ENCODE assay signal across 15 mouse cellular contexts in genomic region chr11:85520236-85520635, GRCm38 (mm10).
DNase-seq lines count a peak whose midpoint lies in the region; ATAC-seq and TF ChIP-seq lines count a peak whose summit lies in the region.
"Had no signal": no experiment of that assay in that cellular context is flagged by ENCODE, and none has a peak within 500 bp of the region (broad histone marks: within the 10 kb centered on the region; RNA-seq: fewer than 3 reads in every experiment).

No protein-coding gene starts in this region.

- DNase-seq in heart, adult 11 months: peak; percentile 96
- DNase-seq in heart, adult 8-10 months (ENCODE audit: low spot score): no peak
- DNase-seq in kidney, postnatal 0 days (ENCODE audit: low spot score): no peak
- peak; percentile 53 for DNase-seq in lung, postnatal 0 days (ENCODE audit: low spot score)
- no peak for DNase-seq in lung, postnatal 14 days
- DNase-seq in stomach, postnatal 0 days (ENCODE audit: low spot score): no peak
- DNase-seq in left cerebral cortex, adult 11 months (ENCODE audit: low spot score): no peak
- DNase-seq: cerebellum, adult 8-10 months; right cerebral cortex, postnatal 4 days had no signal

- peak; percentile 56 for TF ChIP-seq CTCF in kidney, postnatal 0 days (IDR thresholded peaks at IDR 0.05; ENCODE audit: low read depth)
- TF ChIP-seq CTCF in lung, postnatal 0 days (IDR thresholded peaks at IDR 0.05): peak; percentile 54
- peak; percentile 44; the same call in 1 of the 2 replicates for TF ChIP-seq CTCF in stomach, postnatal 0 days (IDR thresholded peaks at IDR 0.05; ENCODE audit: low read depth)

- H3K36me3 ChIP-seq in kidney, postnatal 0 days (ENCODE audit: insufficient read depth, low read length): no peaks in the 10 kb centered on the region
- no peaks in the 10 kb centered on the region for H3K36me3 ChIP-seq in kidney, embryonic 15.5 days
- no peaks in the 10 kb centered on the region for H3K36me3 ChIP-seq in lung, postnatal 0 days (ENCODE audit: insufficient read depth, low read length)
- no peaks in the 10 kb centered on the region for H3K36me3 ChIP-seq in stomach, postnatal 0 days (ENCODE audit: control insufficient read depth, insufficient read depth, low read length)
- H3K36me3 ChIP-seq: heart, embryonic 15.5 days; hindbrain, embryonic 13.5 days; neural tube, embryonic 13.5 days had no signal

- ATAC-seq in kidney, postnatal 0 days (replicated peaks; ENCODE audit: low FRiP score, low read depth): no peak
- ATAC-seq in kidney, embryonic 15.5 days (replicated peaks; ENCODE audit: low FRiP score): no peak
- no peak for ATAC-seq in lung, postnatal 0 days
- no peak for ATAC-seq in stomach, postnatal 0 days (ENCODE audit: low FRiP score, low TSS enrichment)
- ATAC-seq: forebrain, embryonic 14.5 days had no signal

- H3K27ac ChIP-seq in kidney, postnatal 0 days: no peak overlapping the region
- H3K27ac ChIP-seq in kidney, embryonic 15.5 days: no peak overlapping the region
- H3K27ac ChIP-seq in lung, postnatal 0 days (ENCODE audit: low read length): no peak overlapping the region
- no peak overlapping the region for H3K27ac ChIP-seq in stomach, postnatal 0 days (replicated peaks)
- H3K27ac ChIP-seq: heart, embryonic 15.5 days; hindbrain, embryonic 13.5 days; liver, embryonic 14.5 days; neural tube, embryonic 13.5 days had no signal

- H3K4me1 ChIP-seq in kidney, postnatal 0 days (replicated peaks; ENCODE audit: insufficient read depth, low read length): peaks cover 13% of the 10 kb centered on the region
- peaks cover 30% of the 10 kb centered on the region for H3K4me1 ChIP-seq in kidney, embryonic 15.5 days
- H3K4me1 ChIP-seq in lung, postnatal 0 days (ENCODE audit: insufficient read depth, low read depth, low read length): peaks cover 11% of the 10 kb centered on the region
- H3K4me1 ChIP-seq in stomach, postnatal 0 days (replicated peaks; ENCODE audit: control insufficient read depth, insufficient read depth): no peaks in the 10 kb centered on the region

- no peak overlapping the region for H3K4me2 ChIP-seq in kidney, postnatal 0 days (ENCODE audit: low read length)
- H3K4me2 ChIP-seq in kidney, embryonic 15.5 days: no peak overlapping the region
- no peak overlapping the region for H3K4me2 ChIP-seq in lung, postnatal 0 days (replicated peaks; ENCODE audit: low read depth, low read length)
- no peak overlapping the region for H3K4me2 ChIP-seq in stomach, postnatal 0 days (replicated peaks; ENCODE audit: low read depth)
- H3K4me2 ChIP-seq: heart, embryonic 15.5 days; hindbrain, embryonic 13.5 days; neural tube, embryonic 13.5 days had no signal

- no peak overlapping the region for H3K9ac ChIP-seq in kidney, postnatal 0 days (ENCODE audit: low read depth, low read length)
- H3K9ac ChIP-seq in kidney, embryonic 15.5 days: no peak overlapping the region
- no peak overlapping the region for H3K9ac ChIP-seq in lung, postnatal 0 days (replicated peaks; ENCODE audit: low read depth)
- no peak overlapping the region for H3K9ac ChIP-seq in stomach, postnatal 0 days (ENCODE audit: low read length)
- H3K9ac ChIP-seq: heart, embryonic 15.5 days; hindbrain, embryonic 13.5 days; liver, embryonic 14.5 days; neural tube, embryonic 13.5 days had no signal

- no peak overlapping the region for H3K4me3 ChIP-seq in kidney, postnatal 0 days (replicated peaks; ENCODE audit: low read depth, low read length)
- H3K4me3 ChIP-seq in kidney, embryonic 15.5 days (replicated peaks): no peak overlapping the region
- no peak overlapping the region for H3K4me3 ChIP-seq in lung, postnatal 0 days (ENCODE audit: low read depth, low read length)
- H3K4me3 ChIP-seq in stomach, postnatal 0 days (ENCODE audit: low read depth, low read length): no peak overlapping the region
- H3K4me3 ChIP-seq: heart, embryonic 15.5 days; hindbrain, embryonic 13.5 days; neural tube, embryonic 13.5 days had no signal

- 34% methylated on average over 12 of the region's 12 CpGs for WGBS in kidney, postnatal 0 days
- WGBS in kidney, embryonic 15.5 days: 36% methylated on average over 12 of the region's 12 CpGs
- 51% methylated on average over 12 of the region's 12 CpGs for WGBS in lung, postnatal 0 days
- 75% methylated on average over 12 of the region's 12 CpGs for WGBS in stomach, postnatal 0 days

- TF ChIP-seq EP300 in lung, postnatal 0 days (IDR thresholded peaks at IDR 0.05): no peak
- no peak for TF ChIP-seq EP300 in stomach, postnatal 0 days (optimal IDR thresholded peaks at IDR 0.05)

- no peaks in the 10 kb centered on the region for H3K27me3 ChIP-seq in kidney, postnatal 0 days (ENCODE audit: insufficient read depth, low read length)
- H3K27me3 ChIP-seq in kidney, embryonic 15.5 days: peaks cover 16% of the 10 kb centered on the region
- H3K27me3 ChIP-seq in lung, postnatal 0 days (replicated peaks; ENCODE audit: insufficient read depth, low read length): no peaks in the 10 kb centered on the region
- no peaks in the 10 kb centered on the region for H3K27me3 ChIP-seq in stomach, postnatal 0 days (ENCODE audit: control insufficient read depth, insufficient read depth, low read length)

- H3K9me3 ChIP-seq in kidney, postnatal 0 days (replicated peaks; ENCODE audit: low read length): no peaks in the 10 kb centered on the region
- no peaks in the 10 kb centered on the region for H3K9me3 ChIP-seq in kidney, embryonic 15.5 days (replicated peaks)
- H3K9me3 ChIP-seq in lung, postnatal 0 days (ENCODE audit: low read length): no peaks in the 10 kb centered on the region
- H3K9me3 ChIP-seq in stomach, postnatal 0 days (ENCODE audit: control insufficient read depth, low read length): no peaks in the 10 kb centered on the region
- H3K9me3 ChIP-seq: heart, embryonic 15.5 days; hindbrain, embryonic 13.5 days; neural tube, embryonic 13.5 days had no signal

Comparison
In these comparisons a context has a peak if more than half of its experiments do, and no peak if none do; other contexts are left out.
1. DNase-seq: peak in heart, adult 11 months (single experiment) and lung, postnatal 0 days (single experiment); none in heart, adult 8-10 months (single experiment), kidney, postnatal 0 days (single experiment), lung, postnatal 14 days (single experiment), stomach, postnatal 0 days (single experiment) and left cerebral cortex, adult 11 months (single experiment).
2. Peak in every context shown above with its lines, with median percentiles within 50 percentile points of each other: CTCF ChIP-seq.